Mouse (Mus musculus) embryo, embryonic 10.5 days (tissue): ENCODE measurements at regions not wholly inside any gene's neighbourhood (a gene's known extent, or its start where the extent isn't known, plus 50 kb on each side); places are given as distances from the start of the nearest gene placed in this dataset.

ENCODE experiments used
- DNase-seq: peaks from one replicate; pipeline ENCODE4 v3.0.0-alpha.2; 2015; ENCODE audit warnings: low spot score

DNA sequence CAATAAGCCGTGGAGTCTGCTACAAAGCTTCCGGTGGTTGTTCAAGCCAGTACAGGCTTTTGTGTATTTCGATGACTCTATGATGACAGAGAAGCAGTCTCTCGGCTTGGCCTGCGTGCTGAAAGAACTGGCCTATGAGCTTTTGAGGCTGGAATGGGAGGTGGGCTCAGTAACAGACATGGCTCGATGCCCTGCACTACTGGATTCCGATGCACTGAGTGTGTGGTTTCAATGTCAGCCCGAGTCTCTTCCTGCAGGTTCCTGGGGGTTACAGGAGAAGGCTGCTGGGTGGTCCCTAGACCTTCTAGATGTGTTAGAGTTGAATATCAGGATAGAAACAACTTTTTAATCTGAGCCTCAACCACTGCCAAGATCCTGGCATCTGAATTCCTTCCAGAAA is 53.2 kb downstream of the Gm815 start:
- no peak for DNase-seq

DNA sequence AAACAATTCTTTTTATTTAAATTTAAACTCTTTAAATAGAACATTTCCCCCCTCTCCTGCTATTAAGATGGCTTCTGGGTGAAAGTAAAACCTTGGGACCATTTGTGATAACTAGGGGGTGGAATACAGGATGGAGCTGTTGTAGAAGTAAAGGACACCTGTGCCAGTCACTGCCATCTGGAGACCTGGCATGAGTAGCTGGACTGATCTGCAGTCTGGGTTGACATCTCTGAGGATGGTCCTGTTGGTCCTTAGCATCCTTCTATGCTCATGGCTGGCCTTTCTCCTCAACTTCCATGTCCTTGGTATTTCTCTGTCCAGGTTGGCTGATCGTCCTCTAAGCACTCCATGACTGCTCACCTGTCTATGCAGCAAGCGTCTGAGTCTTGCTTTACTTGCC is 58.3 kb downstream of the Gm815 start:
- DNase-seq = no peak

DNA sequence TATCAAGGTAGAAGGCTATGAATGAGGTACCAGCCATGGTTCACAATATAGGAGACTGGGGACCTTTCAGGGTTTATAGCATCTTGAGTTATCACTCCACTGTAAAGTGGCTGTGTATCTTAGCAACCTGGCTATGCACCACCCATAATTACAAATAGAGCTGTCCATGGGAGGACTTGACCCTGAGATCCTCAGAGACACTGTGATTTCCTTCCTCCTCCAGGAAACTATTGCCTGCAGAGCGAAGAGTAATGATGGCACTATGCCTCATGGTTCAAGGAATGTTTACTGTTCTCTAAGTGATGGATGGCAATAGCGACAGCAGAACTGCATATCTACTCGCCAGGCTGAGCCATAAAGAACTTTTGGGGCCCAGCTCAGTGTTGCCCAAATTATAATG is 60.9 kb downstream of the Gm815 start:
- no peak for DNase-seq

DNA sequence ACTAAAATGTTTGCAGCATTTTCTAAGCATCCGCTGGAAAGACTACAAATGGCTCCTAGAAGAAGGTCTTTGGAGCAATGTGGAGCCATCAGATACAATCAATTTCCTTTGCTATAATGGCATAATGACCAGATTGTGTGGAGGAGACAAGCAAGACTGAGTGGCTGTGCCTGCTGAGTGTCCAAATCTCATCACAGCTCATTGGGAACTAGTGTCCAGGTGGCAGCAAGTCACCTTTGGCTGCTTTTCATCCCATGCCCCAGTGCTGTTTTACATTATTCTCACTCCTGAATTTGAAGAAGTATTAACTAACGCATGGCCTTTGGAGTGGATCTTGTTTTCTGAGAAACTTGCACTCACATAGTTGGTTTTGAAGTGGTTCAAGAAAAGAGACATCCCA is 62.8 kb downstream of the Gm815 start:
- no peak for DNase-seq

DNA sequence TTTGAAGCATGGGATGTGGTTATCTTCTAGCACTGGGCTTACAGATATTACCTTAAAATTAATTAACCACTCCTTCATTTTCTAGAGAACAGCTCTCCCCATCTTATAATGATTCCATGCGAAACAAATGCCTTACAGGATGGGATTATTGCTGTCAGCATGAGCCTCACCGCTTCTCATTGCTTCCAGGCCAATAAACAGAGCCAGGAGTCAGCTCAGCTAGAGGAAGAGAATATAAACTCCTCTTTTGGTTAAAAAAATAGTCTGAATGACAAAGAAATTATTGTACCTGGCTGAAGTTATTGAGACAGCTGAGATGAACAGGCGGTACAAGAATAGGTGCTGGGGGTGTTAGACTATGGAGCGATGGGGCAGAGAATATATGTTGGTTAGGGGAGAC is 63.5 kb downstream of the Gm815 start:
- DNase-seq = no peak

DNA sequence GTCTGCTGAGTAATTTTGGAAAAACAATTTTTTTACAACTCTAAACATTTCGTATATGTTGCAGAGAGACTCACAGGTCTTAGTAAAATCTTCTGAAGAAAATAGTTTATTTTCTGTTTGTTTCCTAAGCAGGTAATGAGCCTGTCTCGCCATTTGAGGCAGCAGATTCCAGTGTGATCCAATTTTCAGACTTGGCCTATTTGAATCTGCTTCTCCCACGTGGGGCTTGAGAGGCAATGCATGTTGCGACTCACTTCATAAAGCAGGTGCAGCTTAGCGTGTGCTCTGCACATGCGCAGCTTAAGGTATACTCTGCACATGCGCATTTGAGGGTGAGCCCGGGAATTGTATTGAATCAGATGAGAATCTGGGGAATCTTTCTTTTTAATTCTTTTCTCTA is 67.7 kb downstream of the Gm815 start:
- DNase-seq = no peak

DNA sequence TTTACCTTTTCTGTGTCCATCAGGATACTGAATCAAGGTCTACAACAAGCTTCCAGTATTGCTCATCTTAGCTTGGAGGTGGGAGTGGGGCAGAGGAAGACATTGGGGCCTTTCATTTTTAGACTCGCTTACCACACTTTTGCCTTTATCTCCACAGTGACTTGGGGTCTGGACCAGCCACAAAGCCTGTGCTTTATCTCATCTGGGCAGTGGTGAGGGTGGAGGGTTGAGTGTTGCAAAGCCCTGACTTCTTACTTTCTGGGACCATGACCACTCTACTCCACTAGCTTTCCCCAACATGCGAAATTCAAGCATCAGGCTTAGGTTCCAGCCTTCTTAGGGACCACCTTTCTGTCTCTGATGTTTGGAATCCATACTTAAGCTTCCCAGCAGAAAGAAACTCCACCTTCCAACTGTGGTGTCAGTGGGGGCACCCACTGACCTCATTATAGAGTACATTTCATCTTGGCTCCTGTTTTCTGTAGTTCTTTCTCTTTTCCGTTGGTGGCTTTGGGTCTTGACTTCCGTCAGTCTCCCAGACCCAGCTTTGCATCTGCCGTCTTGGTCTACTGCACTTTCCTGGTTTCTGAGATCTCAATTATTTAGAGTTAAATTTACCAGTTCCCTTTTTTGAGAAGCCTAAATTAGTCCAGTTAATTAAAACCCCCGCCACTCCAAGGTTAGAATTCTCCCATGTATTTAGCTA is 80.5 kb downstream of the Gm815 start:
- no peak for DNase-seq

DNA sequence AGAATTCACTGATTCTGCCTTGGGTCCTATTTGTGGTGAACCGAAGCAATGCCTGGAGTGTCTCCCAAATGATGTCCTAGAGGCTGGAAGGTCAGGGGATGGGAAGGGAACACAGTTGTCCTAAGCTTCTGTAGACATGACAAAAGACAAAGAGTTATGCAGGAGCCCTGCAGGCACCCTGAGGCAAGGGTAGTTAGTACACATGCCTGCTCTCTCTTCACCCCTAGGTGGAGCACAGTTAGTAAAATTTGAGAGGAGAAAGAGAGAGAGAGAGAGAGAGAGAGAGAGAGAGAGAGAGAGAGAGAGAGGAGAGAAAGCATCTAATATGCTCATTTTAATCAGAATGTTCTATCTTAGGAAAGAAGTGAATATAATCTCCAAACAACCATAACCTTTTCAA is 87.4 kb downstream of the Gm815 start:
- DNase-seq = peak; percentile 20

DNA sequence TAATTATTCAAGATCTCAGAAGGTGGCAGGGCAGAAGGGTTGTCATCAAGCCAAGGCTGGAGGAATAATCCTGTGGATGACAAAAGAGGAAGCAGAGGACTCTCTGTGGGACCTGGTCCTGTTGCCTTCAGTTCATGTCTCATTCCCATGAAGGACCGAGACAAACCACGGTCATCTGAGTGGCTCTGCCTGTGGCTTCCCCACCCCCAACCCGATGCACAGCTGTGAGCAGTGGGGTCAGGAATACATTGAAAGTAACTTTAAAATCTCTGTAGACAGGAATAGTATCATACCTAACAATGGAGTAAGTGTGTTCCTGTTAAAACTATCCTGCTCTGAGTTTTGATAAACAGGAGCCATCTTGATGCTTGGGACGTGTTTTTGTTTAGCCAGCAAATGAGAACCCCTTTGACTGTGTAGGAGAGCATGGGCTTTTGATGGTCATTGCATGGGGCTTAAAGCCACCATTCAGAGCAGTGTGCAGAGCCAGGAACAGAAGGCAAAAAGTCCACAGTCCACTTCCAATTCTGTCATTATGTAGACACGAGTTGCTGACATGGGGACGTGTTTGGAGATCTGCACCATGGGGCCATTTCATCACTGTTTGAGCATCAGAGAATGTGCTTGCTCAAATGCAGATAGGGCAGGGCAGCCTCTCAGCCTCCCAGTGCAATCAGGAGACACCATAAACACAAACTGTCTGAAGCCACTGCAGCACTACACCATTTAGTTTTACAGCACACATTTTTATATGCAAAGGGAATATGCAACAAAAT is 88.3 kb downstream of the Gm815 start:
- no peak for DNase-seq

DNA sequence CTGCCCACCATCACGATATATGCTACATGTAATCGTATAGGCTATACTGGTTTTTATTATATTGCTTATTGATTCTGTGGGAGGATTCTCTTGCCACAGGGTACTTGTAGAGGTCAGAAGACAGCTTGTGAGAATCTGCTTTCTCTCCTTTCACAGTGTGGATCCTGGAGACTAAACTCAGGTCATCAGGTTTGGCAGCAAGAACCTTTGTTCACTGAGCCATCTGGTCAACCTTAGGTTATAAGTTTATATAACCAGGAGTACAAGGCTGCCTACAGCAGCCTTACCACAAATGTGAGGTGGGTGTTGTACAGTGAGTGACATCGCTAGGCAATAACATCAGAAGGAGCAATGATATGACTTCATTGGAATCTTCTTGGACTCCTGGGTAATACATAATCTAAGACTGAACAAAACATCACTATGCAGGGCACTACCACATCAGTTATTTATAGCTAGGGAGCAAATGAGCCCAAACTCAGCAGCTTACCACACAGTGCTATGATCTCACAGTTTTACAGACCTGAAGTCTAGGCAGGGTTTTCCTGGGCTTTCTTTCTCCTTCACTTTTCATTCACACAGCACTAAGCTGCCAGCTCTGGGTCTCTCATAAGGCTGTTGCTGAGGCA is 89.0 kb downstream of the Gm815 start:
- no peak for DNase-seq

DNA sequence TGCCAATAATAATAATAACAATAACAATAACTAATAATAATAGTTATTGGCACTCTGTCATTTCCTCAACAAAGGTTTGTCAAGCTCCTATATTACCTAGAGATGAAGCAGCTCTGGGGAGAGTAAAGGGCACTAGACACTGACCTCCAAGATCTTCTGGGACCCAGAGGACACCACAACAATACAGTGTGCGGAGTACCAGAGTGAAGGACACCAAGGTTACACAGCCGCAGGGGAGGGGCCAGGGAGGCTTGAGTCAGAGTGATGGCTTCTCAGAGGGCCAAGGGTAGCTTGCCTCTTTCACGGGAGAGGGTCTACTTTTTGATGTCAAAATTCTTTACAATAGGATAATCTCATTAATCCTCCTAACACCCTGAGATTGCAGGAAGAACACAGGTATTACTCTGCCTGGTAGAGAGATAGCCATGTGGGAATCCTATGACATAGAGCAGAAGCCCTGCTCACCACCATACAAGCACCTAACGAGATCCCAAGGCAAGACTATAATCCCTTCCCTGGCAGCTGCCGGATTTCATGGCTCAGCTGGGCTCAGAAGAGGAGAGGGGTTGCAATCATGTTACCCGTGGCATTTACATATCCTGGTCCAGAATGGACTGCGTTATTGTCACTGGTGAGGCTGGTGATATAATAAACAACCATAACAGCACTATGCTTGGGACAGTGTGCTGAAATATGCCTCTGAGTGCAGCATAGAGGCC is 91.1 kb downstream of the Gm815 start:
- peak; percentile 10 for DNase-seq

DNA sequence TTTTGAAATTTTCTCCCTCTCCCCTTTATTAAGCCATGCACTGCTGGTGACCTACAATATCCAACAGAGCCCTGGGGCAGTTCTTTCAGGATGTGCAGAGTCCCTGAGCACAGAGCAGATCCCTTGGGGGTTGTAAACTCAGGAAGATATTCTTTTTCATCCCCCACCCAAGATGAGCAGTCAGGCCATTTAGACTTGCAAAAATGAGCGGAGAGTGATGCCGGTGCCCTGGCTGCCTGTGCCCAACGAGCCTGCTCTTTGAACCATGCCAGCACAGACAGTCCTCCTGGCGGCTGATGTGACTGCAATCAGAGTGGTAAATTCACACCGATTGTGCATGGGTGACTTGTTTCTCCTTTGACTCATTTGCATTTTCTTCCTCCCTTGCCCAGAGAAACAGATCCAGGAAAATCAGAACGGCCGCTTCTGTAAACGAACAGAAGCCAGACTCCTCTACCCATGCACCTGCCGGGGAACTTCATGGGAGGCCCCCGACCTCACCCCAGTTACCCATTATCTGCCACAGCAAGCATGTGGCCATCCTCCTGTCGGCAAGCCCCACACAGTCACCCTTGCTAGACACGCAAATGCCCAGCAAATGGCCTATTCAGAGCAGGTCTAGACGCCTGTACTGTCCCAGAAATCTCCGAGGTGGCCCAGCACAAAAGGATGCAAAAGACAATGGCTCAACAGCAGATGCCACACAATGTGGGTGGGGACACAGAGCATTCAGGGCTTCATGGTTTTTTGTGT is 92.4 kb downstream of the Gm815 start:
- peak; percentile 65 for DNase-seq

DNA sequence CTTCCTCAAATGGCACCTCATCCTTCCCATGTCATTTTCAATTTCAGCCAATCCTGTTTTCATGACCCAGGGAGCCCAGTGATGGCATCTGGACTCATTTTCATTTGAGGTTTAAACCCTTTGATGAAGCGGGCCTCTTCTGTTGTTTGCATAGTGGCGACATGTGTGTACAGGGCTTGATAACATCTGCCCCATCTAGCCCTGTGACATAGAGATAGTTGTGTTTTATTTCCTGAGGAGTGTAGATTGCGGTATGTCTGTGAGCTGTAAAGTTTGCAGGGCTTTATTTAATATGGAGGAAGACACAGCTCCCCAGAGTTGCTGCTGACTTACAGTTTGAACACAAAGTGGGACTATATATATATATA is 92.9 kb downstream of the Gm815 start:
- DNase-seq = no peak

DNA sequence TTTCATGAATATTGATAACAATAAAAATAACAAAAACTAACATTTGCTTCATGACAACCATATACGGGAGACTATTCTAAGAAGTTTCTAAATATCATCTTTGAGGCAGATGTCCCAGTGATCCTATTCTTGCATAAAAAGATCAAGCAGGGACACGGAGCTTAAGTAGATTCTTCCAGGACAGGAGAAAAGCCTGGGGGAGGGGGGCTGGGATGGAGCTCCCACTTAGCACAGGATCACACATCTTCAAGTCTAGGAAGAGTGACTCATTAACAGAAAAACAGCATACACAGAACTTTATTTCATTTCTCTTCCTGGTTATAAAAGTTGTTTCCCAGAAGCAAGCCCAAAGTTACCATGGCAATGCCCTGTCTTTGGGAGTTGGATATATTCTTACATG is 93.6 kb downstream of the Gm815 start:
- DNase-seq = no peak

DNA sequence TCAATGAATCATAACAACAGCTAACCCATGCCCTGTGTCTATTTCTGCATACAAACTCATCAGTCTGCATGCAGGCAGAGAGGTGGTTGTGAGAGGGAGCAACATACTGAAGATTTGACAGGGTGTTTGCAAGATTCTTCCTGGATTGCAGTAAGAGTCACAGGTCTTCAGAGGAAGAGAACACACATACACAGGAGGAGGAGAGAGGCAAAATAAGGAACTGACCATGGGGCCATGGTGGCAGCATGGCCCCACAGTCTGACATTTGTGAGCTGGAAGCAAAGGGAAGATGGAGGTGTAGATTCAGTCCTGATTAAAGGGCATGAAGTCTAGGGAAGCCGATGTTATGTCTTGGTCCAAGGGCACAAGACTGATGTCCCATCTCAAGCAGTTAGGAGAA is 101.0 kb downstream of the Gm815 start:
- DNase-seq = no peak

DNA sequence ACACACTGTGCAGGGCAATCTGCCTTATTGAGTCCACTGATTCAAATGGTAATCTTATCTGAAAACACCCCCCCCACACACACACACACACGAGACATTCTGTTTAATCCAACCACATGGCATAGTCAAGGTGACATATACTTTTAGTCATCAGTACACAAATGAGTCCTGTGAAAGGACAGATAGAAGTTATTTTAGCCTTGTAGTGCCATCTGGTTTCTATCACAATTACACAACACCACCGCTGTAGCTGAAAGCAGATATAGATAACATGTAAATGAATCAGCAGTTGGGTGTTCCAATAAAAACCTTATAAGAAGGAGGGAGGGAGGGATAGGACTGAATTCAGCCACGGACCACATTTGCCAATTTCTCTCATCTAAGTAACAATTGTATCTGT is 101.5 kb downstream of the Gm815 start:
- DNase-seq = no peak

DNA sequence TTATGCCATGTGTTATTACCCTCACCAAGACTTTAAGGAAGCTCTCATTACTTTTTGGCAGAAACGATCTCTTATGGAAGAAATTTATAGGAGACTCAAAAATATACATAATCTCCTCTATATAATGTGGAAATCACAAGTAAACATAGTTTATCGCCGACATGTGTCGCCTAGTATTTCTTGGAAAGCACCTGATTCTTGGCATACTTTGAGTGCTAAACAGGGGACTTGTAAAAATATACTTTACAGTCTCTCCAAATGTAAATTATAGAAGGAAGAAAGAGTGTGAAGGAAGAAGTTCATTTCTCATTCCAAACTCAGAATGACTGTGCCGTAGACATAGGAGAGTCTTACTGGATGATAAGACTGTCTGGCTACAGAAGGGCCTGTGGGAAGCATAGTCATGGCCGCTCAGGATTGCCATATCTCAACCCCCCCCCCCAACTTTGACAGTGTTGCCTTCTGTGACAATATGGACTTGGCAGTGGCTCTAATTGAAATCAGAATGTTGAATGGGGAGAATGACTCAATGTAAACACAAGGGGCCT is 102.3 kb downstream of the Gm815 start:
- no peak for DNase-seq

DNA sequence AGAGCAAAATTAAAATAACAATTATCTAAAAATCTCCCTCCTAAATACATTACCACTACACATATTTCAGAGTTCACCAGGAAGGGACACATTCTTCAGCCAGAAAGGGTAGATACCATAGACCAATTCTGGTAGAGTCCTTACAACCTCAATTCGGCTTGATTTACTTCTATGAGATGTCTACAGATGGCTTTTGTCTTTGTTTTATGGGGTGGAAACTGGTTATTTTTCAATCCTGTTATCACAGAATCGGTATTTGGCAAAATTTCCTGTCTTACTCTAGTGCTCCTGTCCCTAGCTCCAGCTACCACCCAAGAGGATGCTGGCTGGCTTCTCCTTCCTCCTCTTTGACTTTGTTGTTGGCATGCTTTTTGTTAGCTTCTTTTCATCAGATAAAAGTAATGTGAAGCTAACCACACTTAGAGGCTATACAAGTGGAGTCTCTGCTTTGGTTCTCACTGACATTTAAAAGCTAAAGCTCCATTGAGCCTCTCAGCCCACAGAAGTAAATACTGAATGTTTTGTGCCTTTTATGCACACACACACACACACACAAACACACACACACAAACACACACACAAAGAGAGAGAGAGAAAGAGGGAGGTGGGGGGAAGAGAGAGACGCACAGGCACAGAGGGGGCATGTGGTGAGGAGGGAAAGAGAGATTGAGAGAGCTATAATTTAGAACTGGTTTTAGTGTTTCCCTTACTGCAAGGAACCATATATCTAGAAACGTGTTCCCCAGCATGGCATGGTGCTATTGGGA is 109.1 kb downstream of the Gm815 start:
- no peak for DNase-seq

DNA sequence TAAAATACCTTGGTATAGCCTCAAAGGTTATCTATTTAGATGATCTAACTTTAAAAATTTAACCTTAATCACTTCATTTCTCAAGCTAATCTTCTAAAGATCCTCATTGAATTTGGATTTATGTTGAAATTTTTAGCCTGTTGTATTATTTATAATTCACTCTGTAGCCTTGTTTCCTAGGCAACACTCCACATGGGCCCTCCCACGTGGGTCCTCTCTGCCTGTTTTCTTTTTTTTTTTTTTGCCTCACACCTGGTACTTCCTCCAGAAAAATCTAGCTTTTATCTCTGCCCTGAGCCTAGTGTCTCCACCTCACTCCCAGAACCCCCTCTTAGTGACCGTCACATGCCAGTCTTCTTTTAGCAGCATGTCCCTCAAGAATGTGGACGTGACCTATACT is 113.9 kb downstream of the Gm815 start:
- no peak for DNase-seq

DNA sequence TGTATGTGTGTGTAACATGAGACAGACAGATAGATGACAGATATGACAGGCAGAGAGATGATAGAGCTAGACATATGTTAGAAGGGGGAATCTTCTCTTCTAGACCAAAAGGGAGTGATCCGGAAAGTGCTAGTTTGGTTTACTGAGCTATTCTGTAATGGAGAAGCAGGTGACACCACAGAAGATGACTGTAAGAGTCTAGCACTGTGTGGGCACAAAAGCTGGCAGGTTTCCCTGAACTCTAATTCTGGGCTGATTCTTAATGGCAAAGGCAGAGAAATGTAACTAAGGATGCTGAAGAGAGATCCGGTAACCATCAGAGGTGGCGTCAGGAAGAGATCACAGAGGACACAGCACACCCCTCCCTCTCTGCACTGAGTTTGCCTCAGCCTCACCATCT is 136.2 kb downstream of the Gm815 start:
- DNase-seq = no peak

DNA sequence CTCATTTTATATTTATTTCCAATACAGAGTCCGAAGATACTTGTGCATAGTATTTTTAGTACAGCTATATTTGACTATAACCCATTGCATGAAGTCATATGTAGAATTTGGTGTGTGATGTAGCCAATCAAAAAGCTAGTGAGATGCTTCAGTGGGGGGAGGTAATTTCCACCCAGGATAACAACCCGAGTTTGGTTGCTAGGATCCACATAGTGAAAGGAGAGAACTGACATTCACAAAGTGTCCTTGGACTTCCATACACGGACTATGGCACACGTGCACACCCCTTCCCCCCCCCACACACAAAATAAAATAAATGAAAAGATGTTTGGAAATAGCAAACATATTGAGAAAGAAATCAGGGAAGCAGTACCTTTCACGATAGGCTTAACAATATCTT is 137.2 kb downstream of the Gm815 start:
- DNase-seq = no peak
